Mouse (Mus musculus) olfactory bulb, adult 2 months (tissue): ENCODE measurements around the gene Fanca.

ENCODE experiments used
- CTCF ChIP-seq: fragments of 200-500 bp; IDR thresholded peaks from 2 replicates; pipeline ENCODE4 v1.5.1; 2012; ENCODE audit warnings: low read depth, mild to moderate bottlenecking, low read length, moderate library complexity; ENCODE audit not compliant: insufficient read depth
- POLR2A ChIP-seq: fragments of 200-500 bp; IDR thresholded peaks from 2 replicates; pipeline ENCODE4 v1.6.1; 2012; ENCODE audit warnings: mild to moderate bottlenecking, low read depth, low read length, moderate library complexity; ENCODE audit not compliant: insufficient read depth

DNA sequence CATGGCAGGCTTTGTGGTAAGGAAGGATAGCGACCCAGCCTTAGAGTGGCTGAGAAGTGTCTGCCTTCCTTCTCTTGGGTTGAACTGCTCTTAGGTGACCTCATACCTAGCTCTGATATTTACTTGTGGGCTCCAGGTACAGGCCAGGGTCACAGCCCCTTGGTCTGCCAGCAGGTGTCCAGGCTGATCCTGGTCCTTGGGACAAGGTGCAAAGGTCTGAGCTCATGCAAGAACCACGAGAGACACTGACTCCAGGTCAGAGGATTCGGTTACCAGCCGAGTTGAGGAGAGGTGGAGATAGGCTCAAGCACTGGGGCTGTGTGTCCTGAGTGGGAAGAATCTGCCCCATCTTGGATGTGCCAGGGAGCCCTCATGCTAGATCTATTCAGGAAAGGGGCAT is 74.0 kb downstream of the Fanca start:
- TF ChIP-seq POLR2A, result no peak
- no peak for TF ChIP-seq CTCF
